Mouse (Mus musculus) liver, embryonic 14.5 days (tissue): ENCODE measurements around the gene 4931400O07Rik. TPM values are rescaled to one million over a fixed set of nuclear protein-coding genes. Genes with fewer than 3 reads are reported as not detected.

Experiments used
- ATAC-seq: fragments of 200-750 bp; cut with Nextera tagmentation; 2 replicates; pipeline ENCODE4 v1.8.0; 2017; ENCODE audit warnings: moderate number of reproducible peaks, mild to moderate bottlenecking, moderate library complexity; ENCODE audit not compliant: insufficient read depth
- DNase-seq, 3 experiments: peaks; one replicate each; pipeline ENCODE4 v3.0.0-alpha.2; 2012 to 2013; ENCODE audit warnings: low read depth in 3 of 3, low spot score in 3 of 3
- H3K27ac ChIP-seq: fragments of 300-500 bp; sonication (generic); 2 replicates; pipeline ENCODE4 v1.5.1; 2014; ENCODE audit warnings: moderate library complexity, mild to moderate bottlenecking, control low read depth, inconsistent platforms
- H3K27me3 ChIP-seq: fragments of 300-500 bp; sonication (generic); 2 replicates; pipeline ENCODE4 v1.6.1; 2014; ENCODE audit warnings: mild to moderate bottlenecking, low read length, moderate library complexity; ENCODE audit not compliant: control insufficient read depth, insufficient read depth
- H3K36me3 ChIP-seq: fragments of 300-500 bp; sonication (generic); replicated peaks from 2 replicates; pipeline ENCODE4 v1.6.1; 2014; ENCODE audit warnings: low read depth; ENCODE audit not compliant: control insufficient read depth, insufficient read depth
- H3K4me1 ChIP-seq, 2 experiments: fragments of 200-500 bp in 1 of 2; fragments of 300-500 bp in 1 of 2; sonication (generic) in 1 of 2; replicated peaks; 2 replicates each; pipeline ENCODE4 v1.6.1; 2012 to 2014; ENCODE audit warnings: antibody characterized with exemption in 1 of 2, inconsistent platforms in 1 of 2, low read length in 1 of 2; ENCODE audit not compliant: control insufficient read depth in 2 of 2, insufficient read depth in 2 of 2
- H3K4me2 ChIP-seq: fragments of 300-500 bp; sonication (generic); 2 replicates; pipeline ENCODE4 v1.6.1; 2014; ENCODE audit warnings: low read depth, mild to moderate bottlenecking, control low read depth, moderate library complexity
- H3K4me3 ChIP-seq, 2 experiments: fragments of 200-500 bp in 1 of 2; fragments of 300-500 bp in 1 of 2; sonication (generic) in 1 of 2; 2 replicates each; pipeline ENCODE4 v1.5.1; 2012 to 2014; ENCODE audit warnings: low read depth in 2 of 2, low read length in 2 of 2, mild to moderate bottlenecking in 2 of 2, control low read depth in 1 of 2, inconsistent platforms in 1 of 2, moderate library complexity in 1 of 2; ENCODE audit not compliant: insufficient read depth in 1 of 2
- H3K9ac ChIP-seq: fragments of 300-500 bp; sonication (generic); replicated peaks from 2 replicates; pipeline ENCODE4 v1.6.1; 2014; ENCODE audit warnings: mild to moderate bottlenecking, control low read depth, moderate library complexity
- H3K9me3 ChIP-seq: fragments of 300-500 bp; sonication (generic); 2 replicates; pipeline ENCODE4 v1.6.1; 2016; ENCODE audit warnings: low read length, mixed read lengths; ENCODE audit not compliant: control insufficient read depth
- CTCF ChIP-seq: IDR thresholded peaks from 2 replicates; pipeline ENCODE4 v1.5.1; 2016; ENCODE audit warnings: antibody characterized with exemption, low read depth, control low read depth
- EP300 ChIP-seq: IDR thresholded peaks from 2 replicates; pipeline ENCODE4 v1.6.1; 2016; ENCODE audit warnings: antibody characterized with exemption, low read depth
- WGBS: fragments of 180-500 bp; shearing (Covaris S2); extraction: QIAGEN DNeasy Blood & Tissue Kit; methylation state at CpG from one replicate; pipeline ENCODE4 v1.1.7; 2014; ENCODE audit not compliant: insufficient replicate concordance; 5-methylcytosine and 5-hydroxymethylcytosine counted together
- polyA plus RNA-seq, 2 experiments: library from polyadenylated mRNA; depleted of rRNA in 1 of 2; stranded (reverse) in 1 of 2; unstranded in 1 of 2; fragments of >200 nt; fragmentation: Nextera tagmentation in 1 of 2; extraction: Ambion mirVana in 1 of 2; gene quantifications; 2 replicates each; pipeline versions ENCODE4 v1.2.1 to v1.2.3; 2012 to 2014

The 4931400O07Rik gene
- polyA plus RNA-seq (2012; rRNA removed) (not detected in 2 replicates), polyA plus RNA-seq (2014; fragmentation: Nextera tagmentation; extraction: Ambion mirVana) (not detected in 2 replicates)

- Histone ChIP-seq H3K36me3 (no peaks in the 10 kb centered on the region), H3K9ac (no peak within 1 kb of the TSS), H3K27ac (no peak within 1 kb of the TSS), H3K9me3 (no peaks in the 10 kb centered on the region), H3K4me2 (no peak within 1 kb of the TSS), H3K4me1 (no peaks in the 10 kb centered on the region), H3K4me3 (no peak within 1 kb of the TSS), H3K27me3 (no peaks in the 10 kb centered on the region)
- TF ChIP-seq CTCF (no peak), EP300 (no peak)
- DNase-seq (no peak), ATAC-seq (no peak)
- WGBS, result 58% methylated on average over 2 of the region's 2 CpGs
Measured at GRCm38 (mm10) chrX:62467691-62468090, at the start of gene 4931400O07Rik. 4931400O07Rik (plus strand) TSS chrX:62467991.

Other genes starting within 250 kb of the 4931400O07Rik start
- not detected in 2 replicates for gene 4933402E13Rik, start 184.5 kb upstream of the 4931400O07Rik start, polyA plus RNA-seq (2012; rRNA removed)
- gene 4933402E13Rik, start 184.5 kb upstream of the 4931400O07Rik start, polyA plus RNA-seq (2014; fragmentation: Nextera tagmentation; extraction: Ambion mirVana), result not detected in 2 replicates